Mouse (Mus musculus): ENCODE results near the gene Snapc3. TPM values are rescaled to one million over a fixed set of nuclear protein-coding genes. Genes with fewer than 3 reads are reported as not detected.

Gene Snapc3
- polyA plus RNA-seq, 1 experiment from 2014 or later: 27.2 TPM

Other genes with a start within 250 kb of the Snapc3 start
- gene Ttc39b, start 93.5 kb upstream of the Snapc3 start, polyA plus RNA-seq (2015; fragmentation: Nextera tagmentation; extraction: Ambion mirVana): 1.4 and 2.4 TPM in 2 replicates
- 49.4 and 56.3 TPM in 2 replicates for gene Psip1, start 68.7 kb downstream of the Snapc3 start, polyA plus RNA-seq (2015; fragmentation: Nextera tagmentation; extraction: Ambion mirVana)
- 1.9 and 2.0 TPM in 2 replicates for gene Ccdc171, start 107.8 kb downstream of the Snapc3 start, polyA plus RNA-seq (2015; fragmentation: Nextera tagmentation; extraction: Ambion mirVana)